Mouse (Mus musculus): ENCODE results near the gene Mogs. TPM values are rescaled to one million over a fixed set of nuclear protein-coding genes. Genes with fewer than 3 reads are reported as not detected.

Mogs gene
- polyA plus RNA-seq, 1 experiment from 2014 or later = 45.0 TPM

- ATAC-seq (ENCODE audit: insufficient number of reproducible peaks, insufficient read depth, low FRiP score, low TSS enrichment, low read depth) = peak; percentile 78
- Histone ChIP-seq H3K27ac (peak within 1 kb of the TSS; percentile 88), H3K4me3 (peak within 1 kb of the TSS; percentile 81), H3K9me3 (no peaks in the 10 kb centered on the region), H3K4me2 (peak within 1 kb of the TSS; percentile 93), H3K9ac (peak within 1 kb of the TSS; percentile 85), H3K27me3 (peaks cover 46% of the 10 kb centered on the region), H3K4me1 (peaks cover 20% of the 10 kb centered on the region), H3K36me3 (peaks cover 31% of the 10 kb centered on the region)
- under 1% methylated on average over 54 of the region's 54 CpGs for WGBS
These were observed 37.5 kb upstream of the Mogs start, which contains the start of gene Pcgf1 for GRCm38 (mm10) chr6:83077630-83078323. TSS of gene Pcgf1 (plus strand) at chr6:83077869.

- no peaks in the 10 kb centered on the region for H3K9me3 ChIP-seq
- peaks cover 47% of the 10 kb centered on the region for H3K27me3 ChIP-seq
- H3K9ac ChIP-seq = peak overlapping the region; percentile 85
- H3K4me1 ChIP-seq = peaks cover 20% of the 10 kb centered on the region
- H3K36me3 ChIP-seq = peaks cover 31% of the 10 kb centered on the region
- H3K27ac ChIP-seq = peak overlapping the region; percentile 88
- H3K4me3 ChIP-seq = peak overlapping the region; percentile 81
- peak; percentile 90 for ATAC-seq (ENCODE audit: insufficient number of reproducible peaks, insufficient read depth, low FRiP score, low TSS enrichment, low read depth)
- WGBS = 0% methylated on average over 46 of the region's 46 CpGs
- H3K4me2 ChIP-seq = peak overlapping the region; percentile 93
These were observed 36.9 kb upstream of the Mogs start for GRCm38 (mm10) chr6:83078324-83078858.

- peaks cover 31% of the 10 kb centered on the region for H3K4me1 ChIP-seq
- H3K9ac ChIP-seq = no peak overlapping the region
- H3K27me3 ChIP-seq = peaks cover 47% of the 10 kb centered on the region
- H3K4me2 ChIP-seq = no peak overlapping the region
- WGBS = 95% methylated on average over 5 of the region's 5 CpGs
- no peaks in the 10 kb centered on the region for H3K9me3 ChIP-seq
- no peak overlapping the region for H3K27ac ChIP-seq
- no peak overlapping the region for H3K4me3 ChIP-seq
- H3K36me3 ChIP-seq = peaks cover 31% of the 10 kb centered on the region
- ATAC-seq (ENCODE audit: insufficient number of reproducible peaks, insufficient read depth, low FRiP score, low TSS enrichment, low read depth) = no peak
These were observed 35.1 kb upstream of the Mogs start for GRCm38 (mm10) chr6:83080210-83080609.

- Histone ChIP-seq H3K27me3 (peaks cover 67% of the 10 kb centered on the region), H3K4me3 (no peak overlapping the region), H3K36me3 (peaks cover 31% of the 10 kb centered on the region), H3K9ac (peak overlapping the region; percentile 36; the same call in 1 of the 2 replicates), H3K27ac (no peak overlapping the region), H3K9me3 (no peaks in the 10 kb centered on the region), H3K4me2 (no peak overlapping the region), H3K4me1 (peaks cover 43% of the 10 kb centered on the region)
- no peak for ATAC-seq (ENCODE audit: insufficient number of reproducible peaks, insufficient read depth, low FRiP score, low TSS enrichment, low read depth)
- WGBS = 16% methylated on average over 5 of the region's 5 CpGs
These were observed 31.8 kb upstream of the Mogs start for GRCm38 (mm10) chr6:83083497-83083896.

GRCm38 (mm10) chr6:83084477-83084876 is 30.8 kb upstream of the Mogs start:
- Histone ChIP-seq H3K4me3 (no peak overlapping the region), H3K9me3 (no peaks in the 10 kb centered on the region), H3K36me3 (peaks cover 31% of the 10 kb centered on the region), H3K27ac (no peak overlapping the region), H3K27me3 (peaks cover 76% of the 10 kb centered on the region), H3K4me2 (no peak overlapping the region), H3K4me1 (peaks cover 35% of the 10 kb centered on the region), H3K9ac (no peak overlapping the region)
- 7% methylated on average over 6 of the region's 6 CpGs for WGBS
- no peak for ATAC-seq (ENCODE audit: insufficient number of reproducible peaks, insufficient read depth, low FRiP score, low TSS enrichment, low read depth)

GRCm38 (mm10) chr6:83086121-83087035 is 28.9 kb upstream of the Mogs start, which contains the start of gene Lbx2:
TSS of gene Lbx2 (plus strand) at chr6:83086367.
- H3K9me3 ChIP-seq = no peaks in the 10 kb centered on the region
- peak within 1 kb of the TSS; percentile 34 for H3K4me3 ChIP-seq
- peaks cover 30% of the 10 kb centered on the region for H3K4me1 ChIP-seq
- H3K9ac ChIP-seq = peak within 1 kb of the TSS; percentile 59
- 4% methylated on average over 39 of the region's 42 CpGs for WGBS
- H3K27ac ChIP-seq = no peak within 1 kb of the TSS
- H3K27me3 ChIP-seq = peaks cover 94% of the 10 kb centered on the region
- peaks cover 12% of the 10 kb centered on the region for H3K36me3 ChIP-seq
- no peak for ATAC-seq (ENCODE audit: insufficient number of reproducible peaks, insufficient read depth, low FRiP score, low TSS enrichment, low read depth)
- H3K4me2 ChIP-seq = peak within 1 kb of the TSS; percentile 55

- no peak for ATAC-seq (ENCODE audit: insufficient number of reproducible peaks, insufficient read depth, low FRiP score, low TSS enrichment, low read depth)
- Histone ChIP-seq H3K9ac (no peak overlapping the region), H3K36me3 (peaks cover 2% of the 10 kb centered on the region; the same call in 1 of the 2 replicates), H3K27ac (no peak overlapping the region), H3K9me3 (no peaks in the 10 kb centered on the region), H3K4me2 (peak overlapping the region; percentile 55), H3K27me3 (peaks cover 96% of the 10 kb centered on the region), H3K4me3 (peak overlapping the region; percentile 27), H3K4me1 (peaks cover 30% of the 10 kb centered on the region)
- 2% methylated on average over 47 of the region's 47 CpGs for WGBS
These were observed 27.9 kb upstream of the Mogs start for GRCm38 (mm10) chr6:83087205-83087925.

- H3K4me3 ChIP-seq = peak overlapping the region; percentile 27
- peaks cover 30% of the 10 kb centered on the region for H3K4me1 ChIP-seq
- no peak for ATAC-seq (ENCODE audit: insufficient number of reproducible peaks, insufficient read depth, low FRiP score, low TSS enrichment, low read depth)
- H3K36me3 ChIP-seq = no peaks in the 10 kb centered on the region
- peak overlapping the region; percentile 55 for H3K4me2 ChIP-seq
- no peaks in the 10 kb centered on the region for H3K9me3 ChIP-seq
- 4% methylated on average over 9 of the region's 9 CpGs for WGBS
- no peak overlapping the region for H3K9ac ChIP-seq
- no peak overlapping the region for H3K27ac ChIP-seq
- H3K27me3 ChIP-seq = peaks cover 96% of the 10 kb centered on the region
These were observed 27.4 kb upstream of the Mogs start for GRCm38 (mm10) chr6:83087926-83088260.

- Histone ChIP-seq H3K4me2 (no peak overlapping the region), H3K4me3 (no peak overlapping the region), H3K9ac (no peak overlapping the region), H3K4me1 (peaks cover 3% of the 10 kb centered on the region), H3K36me3 (no peaks in the 10 kb centered on the region), H3K27ac (no peak overlapping the region), H3K9me3 (no peaks in the 10 kb centered on the region), H3K27me3 (peaks cover 66% of the 10 kb centered on the region)
- ATAC-seq (ENCODE audit: insufficient number of reproducible peaks, insufficient read depth, low FRiP score, low TSS enrichment, low read depth) = no peak
- WGBS = 37% methylated on average over 6 of the region's 6 CpGs
These were observed 22.7 kb upstream of the Mogs start for GRCm38 (mm10) chr6:83092416-83093127.

GRCm38 (mm10) chr6:83095968-83096367 is 19.3 kb upstream of the Mogs start:
- Histone ChIP-seq H3K27ac (no peak overlapping the region), H3K4me3 (no peak overlapping the region), H3K4me2 (no peak overlapping the region), H3K36me3 (no peaks in the 10 kb centered on the region), H3K9me3 (no peaks in the 10 kb centered on the region), H3K4me1 (peaks cover 3% of the 10 kb centered on the region; the same call in 1 of the 2 replicates), H3K9ac (no peak overlapping the region), H3K27me3 (peaks cover 41% of the 10 kb centered on the region)
- 42% methylated on average over 6 of the region's 6 CpGs for WGBS
- ATAC-seq (ENCODE audit: insufficient number of reproducible peaks, insufficient read depth, low FRiP score, low TSS enrichment, low read depth) = no peak

Data from embryonic facial prominence, embryonic 13.5 days (tissue).